Mouse (Mus musculus) CH12F3 (cell line): ENCODE data around the gene Wipi2.

ENCODE experiments used
- in situ Hi-C: fragments of 300-500 bp; cut with MboI; formaldehyde crosslinking; loops from 2 replicates; pipeline ENCODE4 v1.14.3; 2020; ENCODE audit warnings: low sequenced_read_pairs

Gene Wipi2

GRCm38 (mm10) chr5:142692248-142692647 is 64.8 kb downstream of the Wipi2 start, which contains the start of gene Slc29a4:
Slc29a4 (plus strand) TSS chr5:142692512.
- in situ Hi-C loops = no loop called here

GRCm38 (mm10) chr5:142692971-142693737 is 65.7 kb downstream of the Wipi2 start:
- in situ Hi-C loops = no loop called here

GRCm38 (mm10) chr5:142693738-142694430 is 66.4 kb downstream of the Wipi2 start:
- in situ Hi-C loops = no loop called here

- in situ Hi-C loops = no loop called here
Measured at GRCm38 (mm10) chr5:142694627-142695340, 67.3 kb downstream of the Wipi2 start.

- in situ Hi-C loops = no loop called here
Measured at GRCm38 (mm10) chr5:142696258-142696657, 68.8 kb downstream of the Wipi2 start.

- in situ Hi-C loops = no loop called here
Measured at GRCm38 (mm10) chr5:142696865-142697264, 69.4 kb downstream of the Wipi2 start.

- in situ Hi-C loops = no loop called here
Measured at GRCm38 (mm10) chr5:142697742-142698141, 70.2 kb downstream of the Wipi2 start.

GRCm38 (mm10) chr5:142700842-142701589 is 73.5 kb downstream of the Wipi2 start:
- in situ Hi-C loops = no loop called here

GRCm38 (mm10) chr5:142701651-142702510 is 74.4 kb downstream of the Wipi2 start:
- in situ Hi-C loops = no loop called here

GRCm38 (mm10) chr5:142702511-142703138 is 75.1 kb downstream of the Wipi2 start:
- in situ Hi-C loops = no loop called here

- in situ Hi-C loops = no loop called here
Measured at GRCm38 (mm10) chr5:142703569-142703968, 76.1 kb downstream of the Wipi2 start.

GRCm38 (mm10) chr5:142707709-142708108 is 80.2 kb downstream of the Wipi2 start:
- in situ Hi-C loops = no loop called here

GRCm38 (mm10) chr5:142709436-142709835 is 81.9 kb downstream of the Wipi2 start:
- in situ Hi-C loops = no loop called here

GRCm38 (mm10) chr5:142712373-142712772 is 84.9 kb downstream of the Wipi2 start:
- in situ Hi-C loops = no loop called here

GRCm38 (mm10) chr5:142713966-142714365 is 86.5 kb downstream of the Wipi2 start:
- in situ Hi-C loops = no loop called here

- in situ Hi-C loops = no loop called here
Measured at GRCm38 (mm10) chr5:142715059-142715458, 87.6 kb downstream of the Wipi2 start.

GRCm38 (mm10) chr5:142716056-142716455 is 88.6 kb downstream of the Wipi2 start:
- in situ Hi-C loops = no loop called here

- in situ Hi-C loops = no loop called here
Measured at GRCm38 (mm10) chr5:142718037-142718436, 90.5 kb downstream of the Wipi2 start.

- in situ Hi-C loops = no loop called here
Measured at GRCm38 (mm10) chr5:142718486-142718885, 91.0 kb downstream of the Wipi2 start.
